Mouse (Mus musculus) layer of hippocampus, postnatal 10 days (tissue): ENCODE measurements around the gene Gpc5. TPM values are rescaled to one million over a fixed set of nuclear protein-coding genes. Genes with fewer than 3 reads are reported as not detected.

Experiments used
- DNase-seq, 2 experiments: peaks; one replicate each; pipeline ENCODE4 v3.0.0; 2021; ENCODE audit warnings: low spot score in 2 of 2
- total RNA-seq, 2 experiments: library from RNA; stranded (reverse); gene quantifications; 2 replicates each; pipeline ENCODE4 v1.2.3; 2021

Gpc5 gene
- total RNA-seq, 2 experiments from 2014 or later, result 35.6 to 40.9 TPM

GRCm38 (mm10) chr14:115831219-115831755, 739.3 kb downstream of the Gpc5 start:
- DNase-seq, result peak; percentile 83 to 87

GRCm38 (mm10) chr14:115831854-115832625, 740.0 kb downstream of the Gpc5 start:
- no peak for DNase-seq

GRCm38 (mm10) chr14:115843783-115844182, 751.8 kb downstream of the Gpc5 start:
- no peak for DNase-seq

- DNase-seq, result no peak
These were observed 752.9 kb downstream of the Gpc5 start for GRCm38 (mm10) chr14:115844773-115845427.

GRCm38 (mm10) chr14:115869127-115869526, 777.1 kb downstream of the Gpc5 start:
- no peak for DNase-seq

GRCm38 (mm10) chr14:115976062-115976461, 884.0 kb downstream of the Gpc5 start:
- no peak for DNase-seq

GRCm38 (mm10) chr14:115979233-115979632, 887.2 kb downstream of the Gpc5 start:
- no peak for DNase-seq

- DNase-seq, result no peak
These were observed 898.7 kb downstream of the Gpc5 start for GRCm38 (mm10) chr14:115990764-115991163.

GRCm38 (mm10) chr14:115993520-115994106, 901.6 kb downstream of the Gpc5 start:
- no peak for DNase-seq

GRCm38 (mm10) chr14:115998931-115999330, 906.9 kb downstream of the Gpc5 start:
- DNase-seq, result no peak

- DNase-seq, result no peak
These were observed 995.0 kb downstream of the Gpc5 start for GRCm38 (mm10) chr14:116087010-116087409.

GRCm38 (mm10) chr14:116127943-116128342, 1035.9 kb downstream of the Gpc5 start:
- no peak for DNase-seq

GRCm38 (mm10) chr14:116137330-116137729, 1045.3 kb downstream of the Gpc5 start:
- no peak for DNase-seq

- DNase-seq, result no peak
These were observed 1045.8 kb downstream of the Gpc5 start for GRCm38 (mm10) chr14:116137772-116138171.

GRCm38 (mm10) chr14:116162586-116162985, 1070.6 kb downstream of the Gpc5 start:
- no peak for DNase-seq

- DNase-seq, result no peak
These were observed 1075.4 kb downstream of the Gpc5 start for GRCm38 (mm10) chr14:116167401-116167800.

- DNase-seq, result no peak
These were observed 1077.1 kb downstream of the Gpc5 start for GRCm38 (mm10) chr14:116169129-116169528.

GRCm38 (mm10) chr14:116186981-116187380, 1095.0 kb downstream of the Gpc5 start:
- DNase-seq, result no peak

GRCm38 (mm10) chr14:116206977-116207376, 1115.0 kb downstream of the Gpc5 start:
- peak; percentile 4 to 13 for DNase-seq

- no peak for DNase-seq
These were observed 1116.6 kb downstream of the Gpc5 start for GRCm38 (mm10) chr14:116208581-116208980.

GRCm38 (mm10) chr14:116209045-116209444, 1117.0 kb downstream of the Gpc5 start:
- DNase-seq, result no peak

GRCm38 (mm10) chr14:116210304-116210703, 1118.3 kb downstream of the Gpc5 start:
- no peak for DNase-seq
